Mouse (Mus musculus) gastrocnemius, postnatal 25 days (tissue): ENCODE data around the gene Scgb1b19. TPM values are rescaled to one million over a fixed set of nuclear protein-coding genes. Genes with fewer than 3 reads are reported as not detected.
"Not testable (repeated sequence)": the region's sequence is repeated elsewhere in the genome, so short reads cannot be mapped to it uniquely, and the experiment has no call there.

Source experiments
- DNase-seq: peaks from one replicate; pipeline ENCODE4 v3.0.0; 2022
- long read RNA-seq, 2 experiments: library from polyadenylated mRNA; stranded (forward); transcript quantifications; one replicate each; pipeline ENCODE4 v2.0.0; 2021
- total RNA-seq, 2 experiments: library from RNA; stranded (reverse); gene quantifications; 1 replicate in 1 of 2; 2 replicates in 1 of 2; pipeline ENCODE4 v1.2.3; 2021

Scgb1b19 gene
- not detected for total RNA-seq
- long read RNA-seq, experiment 1, result 0 reads
- long read RNA-seq, experiment 2, result 0 reads

DNA sequence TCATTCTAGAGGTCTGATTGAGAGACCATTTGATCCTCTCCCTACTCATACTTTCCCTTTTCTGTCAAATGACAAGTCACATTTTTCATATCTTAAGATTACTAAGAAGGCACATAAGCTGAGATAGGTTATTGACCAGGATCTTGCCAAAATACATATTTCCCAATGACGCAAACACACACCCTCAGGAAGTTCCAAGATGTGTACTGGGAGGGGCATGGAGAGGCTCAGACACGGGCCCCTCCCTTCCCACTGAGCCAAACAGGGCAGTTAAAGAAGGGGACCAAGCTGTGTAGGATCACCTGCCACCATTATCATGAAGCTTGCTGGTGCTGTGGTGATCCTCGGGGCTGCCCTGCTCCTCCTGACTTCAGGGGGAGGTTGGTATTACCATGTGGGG, at the start of gene Scgb1b19:
Gene Scgb1b19 (plus strand): TSS at position 301 of the 400 bp plus-strand sequence.
- DNase-seq, result not testable (repeated sequence)

DNA sequence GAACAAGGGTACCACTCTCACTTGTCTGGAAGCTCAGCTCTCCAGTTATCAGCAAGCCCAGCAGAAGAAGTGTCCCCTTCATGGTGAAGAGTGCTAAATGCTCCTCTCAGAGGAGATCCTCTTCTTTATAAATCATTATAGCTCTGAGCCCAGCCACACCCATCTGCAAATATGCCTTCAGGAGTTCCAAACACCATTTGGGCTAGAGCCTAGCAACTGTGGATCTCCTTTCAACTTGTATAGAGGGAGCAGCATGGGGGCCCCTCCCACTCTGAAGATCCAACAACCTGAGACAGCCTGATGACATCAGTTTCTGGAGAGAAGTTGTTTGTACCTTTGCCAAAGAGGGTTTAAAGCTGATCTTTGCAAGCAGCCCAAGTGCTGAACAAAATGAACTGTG, 6.9 kb upstream of the Scgb1b19 start, which contains the start of gene Scgb2b19:
Gene Scgb2b19 (minus strand): TSS at position 101 of the 400 bp plus-strand sequence.
- not testable (repeated sequence) for DNase-seq

Other genes starting within 250 kb of the Scgb1b19 start
- not detected for gene Scgb2b17, start 230.7 kb upstream of the Scgb1b19 start, total RNA-seq
- gene Scgb1b17, start 223.8 kb upstream of the Scgb1b19 start, total RNA-seq, result not detected
- gene Scgb2b18, start 113.4 kb upstream of the Scgb1b19 start, total RNA-seq, result not detected
- not detected for gene Scgb1b18, start 101.7 kb upstream of the Scgb1b19 start, total RNA-seq
- not detected for gene Scgb2b19, start 7.0 kb upstream of the Scgb1b19 start, total RNA-seq
- gene Scgb2b20, start 79.0 kb downstream of the Scgb1b19 start, total RNA-seq, result not detected
- not detected for gene Scgb1b20, start 85.9 kb downstream of the Scgb1b19 start, total RNA-seq
- not detected for gene Scgb2b21, start 233.2 kb downstream of the Scgb1b19 start, total RNA-seq